Mouse (Mus musculus) kidney, embryonic 14.5 days (tissue): ENCODE measurements around the gene Ltbp1. TPM values are rescaled to one million over a fixed set of nuclear protein-coding genes. Genes with fewer than 3 reads are reported as not detected.

Source experiments
- ATAC-seq: fragments of 200-750 bp; cut with Nextera tagmentation; 2 replicates; pipeline ENCODE4 v1.8.0; 2017; ENCODE audit warnings: moderate number of reproducible peaks, mild to moderate bottlenecking, moderate TSS enrichment, moderate library complexity; ENCODE audit not compliant: low FRiP score, low TSS enrichment
- H3K27ac ChIP-seq: fragments of 300-500 bp; sonication (generic); 2 replicates; pipeline ENCODE4 v1.5.1; 2014; ENCODE audit warnings: low read depth, mild to moderate bottlenecking, low read length, moderate library complexity, mixed read lengths
- H3K27me3 ChIP-seq: fragments of 300-500 bp; sonication (generic); 2 replicates; pipeline ENCODE4 v1.6.1; 2014; ENCODE audit warnings: mild to moderate bottlenecking, low read length; ENCODE audit not compliant: control insufficient read depth, insufficient read depth
- H3K36me3 ChIP-seq: fragments of 300-500 bp; sonication (generic); 2 replicates; pipeline ENCODE4 v1.6.1; 2014; ENCODE audit warnings: low read length, mixed read lengths; ENCODE audit not compliant: control insufficient read depth, insufficient read depth
- H3K4me1 ChIP-seq: fragments of 300-500 bp; sonication (generic); 2 replicates; pipeline ENCODE4 v1.6.1; 2014; ENCODE audit warnings: low read length, mixed read lengths; ENCODE audit not compliant: control insufficient read depth, insufficient read depth
- H3K4me2 ChIP-seq: fragments of 300-500 bp; sonication (generic); replicated peaks from 2 replicates; pipeline ENCODE4 v1.6.1; 2014; ENCODE audit warnings: low read depth, mild to moderate bottlenecking, low read length
- H3K4me3 ChIP-seq: fragments of 300-500 bp; sonication (generic); 2 replicates; pipeline ENCODE4 v1.5.1; 2014; ENCODE audit warnings: mild to moderate bottlenecking, low read length
- H3K9ac ChIP-seq: fragments of 300-500 bp; sonication (generic); 2 replicates; pipeline ENCODE4 v1.6.1; 2014; ENCODE audit warnings: low read depth, mild to moderate bottlenecking, low read length, moderate library complexity
- H3K9me3 ChIP-seq: fragments of 300-500 bp; sonication (generic); 2 replicates; pipeline ENCODE4 v1.6.1; 2016; ENCODE audit warnings: low read length; ENCODE audit not compliant: control insufficient read depth
- WGBS: fragments of 180-500 bp; shearing (Covaris S2); extraction: QIAGEN DNeasy Blood & Tissue Kit; methylation state at CpG from one replicate; pipeline ENCODE4 v1.1.7; 2014; 5-methylcytosine and 5-hydroxymethylcytosine counted together
- polyA plus RNA-seq: library from polyadenylated mRNA; unstranded; fragments of >200 nt; fragmentation: Nextera tagmentation; extraction: Ambion mirVana; gene quantifications from 2 replicates; pipeline ENCODE4 v1.2.1, GENCODE M21; 2014

Gene Ltbp1
- polyA plus RNA-seq, 1 experiment from 2014 or later: 54.7 TPM

DNA sequence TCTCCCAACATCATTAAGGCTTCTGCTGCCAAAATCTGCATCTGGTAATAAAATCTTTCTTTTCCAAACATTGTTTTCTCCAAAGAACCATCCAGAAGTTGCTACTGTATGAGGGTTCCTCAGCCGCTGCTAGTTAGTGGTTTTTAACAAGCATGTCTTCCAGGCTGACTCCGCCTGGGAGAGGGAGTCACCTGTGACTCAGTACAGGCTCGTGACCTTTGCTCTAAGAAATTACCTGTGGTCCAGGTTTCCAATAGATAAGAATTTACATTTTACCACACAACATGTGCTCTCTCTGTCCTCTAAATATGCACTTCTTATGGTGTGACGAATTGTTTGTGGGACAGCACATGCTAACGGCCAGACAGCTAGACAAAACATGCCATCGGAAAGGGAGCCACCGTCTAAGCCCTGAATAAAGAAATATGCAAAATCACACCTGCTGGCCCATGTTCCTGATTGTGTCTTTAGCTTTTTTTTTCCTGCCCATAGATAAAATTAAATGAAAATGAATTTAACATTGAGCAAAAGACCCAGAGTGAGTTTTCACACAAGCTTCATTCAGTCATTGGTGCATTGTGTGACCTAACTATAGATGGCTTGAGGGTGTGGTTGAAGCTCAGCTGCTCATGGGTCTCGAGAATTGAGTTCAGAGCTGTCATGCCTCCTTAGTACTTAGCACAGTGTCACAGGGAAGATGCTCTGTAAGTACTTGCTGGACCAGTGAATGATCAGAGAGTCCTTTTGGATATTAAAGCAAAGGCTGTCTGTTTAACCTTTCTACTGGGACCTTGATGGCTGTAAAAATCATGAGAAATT is 29.0 kb upstream of the Ltbp1 start:
- WGBS: 79% methylated on average over 8 of the region's 8 CpGs

DNA sequence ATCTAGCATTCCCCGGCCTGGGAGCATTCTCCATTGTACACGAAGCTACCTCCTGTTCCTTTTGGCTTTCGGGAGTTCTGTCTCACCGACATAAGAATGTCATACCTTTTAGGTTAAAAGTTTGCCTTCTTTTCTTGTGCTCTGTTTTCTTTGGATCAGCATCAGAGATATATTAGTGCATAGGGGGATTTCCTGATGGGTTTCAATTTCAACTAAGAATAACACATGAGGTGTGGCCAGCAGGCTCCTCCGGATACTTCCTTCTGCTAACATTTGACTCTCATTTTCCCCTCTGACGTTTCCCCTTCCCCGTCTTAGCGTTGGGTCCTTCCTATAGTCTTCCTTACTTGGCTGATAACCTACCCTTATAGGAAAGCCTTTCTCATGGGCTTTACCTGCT is 25.6 kb upstream of the Ltbp1 start:
- H3K9ac ChIP-seq: no peak overlapping the region
- no peak for ATAC-seq
- H3K27me3 ChIP-seq: no peaks in the 10 kb centered on the region
- WGBS: 63% methylated on average over 8 of the region's 8 CpGs
- no peaks in the 10 kb centered on the region for H3K36me3 ChIP-seq
- H3K4me3 ChIP-seq: no peak overlapping the region
- no peaks in the 10 kb centered on the region for H3K4me1 ChIP-seq
- no peak overlapping the region for H3K4me2 ChIP-seq
- no peak overlapping the region for H3K27ac ChIP-seq
- no peaks in the 10 kb centered on the region for H3K9me3 ChIP-seq

More for the DNA sequence above, 29.0 kb upstream of the Ltbp1 start:
- H3K27me3 ChIP-seq: no peaks in the 10 kb centered on the region
- no peak overlapping the region for H3K27ac ChIP-seq
- H3K9me3 ChIP-seq: no peaks in the 10 kb centered on the region
- H3K9ac ChIP-seq: no peak overlapping the region
- H3K4me1 ChIP-seq: no peaks in the 10 kb centered on the region
- no peak overlapping the region for H3K4me2 ChIP-seq
- no peak for ATAC-seq
- no peak overlapping the region for H3K4me3 ChIP-seq
- H3K36me3 ChIP-seq: no peaks in the 10 kb centered on the region

- Histone ChIP-seq H3K27ac (no peak overlapping the region), H3K4me1 (no peaks in the 10 kb centered on the region), H3K4me3 (no peak overlapping the region), H3K4me2 (no peak overlapping the region), H3K36me3 (no peaks in the 10 kb centered on the region), H3K9ac (no peak overlapping the region), H3K27me3 (no peaks in the 10 kb centered on the region), H3K9me3 (no peaks in the 10 kb centered on the region)
- no peak for ATAC-seq
- 75% methylated on average over 5 of the region's 5 CpGs for WGBS
Measured at GRCm38 (mm10) chr17:74981703-74982102, 23.7 kb upstream of the Ltbp1 start.

DNA sequence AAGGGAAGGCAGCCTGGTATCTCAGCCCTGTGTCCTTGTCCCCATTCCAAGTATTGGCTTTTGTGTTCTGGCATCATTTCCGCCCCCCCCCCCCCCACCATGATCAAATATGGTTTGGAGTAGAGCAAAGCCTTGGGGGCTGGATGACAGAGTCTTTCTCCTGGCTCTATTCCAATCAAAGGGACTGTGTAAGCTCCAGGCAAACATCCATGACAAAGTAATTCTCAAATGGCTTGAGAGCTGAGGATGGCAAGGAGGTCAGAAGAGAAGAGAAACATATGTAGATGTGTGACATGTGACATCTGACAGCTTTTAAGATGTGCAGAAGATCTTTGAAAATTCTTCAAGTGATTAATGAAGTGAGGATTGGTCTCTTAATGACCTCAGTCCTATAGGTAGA is 22.5 kb upstream of the Ltbp1 start:
- H3K9ac ChIP-seq: no peak overlapping the region
- ATAC-seq: no peak
- no peaks in the 10 kb centered on the region for H3K9me3 ChIP-seq
- no peaks in the 10 kb centered on the region for H3K36me3 ChIP-seq
- 65% methylated on average over 1 of the region's 1 CpGs for WGBS
- no peak overlapping the region for H3K27ac ChIP-seq
- no peaks in the 10 kb centered on the region for H3K27me3 ChIP-seq
- no peak overlapping the region for H3K4me2 ChIP-seq
- H3K4me3 ChIP-seq: no peak overlapping the region
- no peaks in the 10 kb centered on the region for H3K4me1 ChIP-seq

DNA sequence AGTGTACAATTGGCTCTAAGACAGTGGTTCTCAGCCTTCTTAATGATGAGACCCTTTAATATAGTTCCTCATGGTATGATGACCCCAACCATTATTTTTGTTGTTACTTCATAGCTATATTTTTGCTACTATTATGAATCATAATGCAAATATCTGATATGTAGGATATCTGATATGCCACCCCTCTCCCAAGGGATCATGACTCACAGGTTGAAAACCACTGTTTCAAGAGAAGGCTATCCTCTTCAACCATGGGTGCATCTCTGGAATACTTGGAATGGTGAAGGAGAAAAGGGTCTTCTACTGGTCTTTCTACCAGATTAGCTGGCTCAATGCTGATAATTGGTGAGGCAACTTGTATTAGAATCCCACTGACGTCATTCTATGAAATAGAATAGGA is 21.3 kb upstream of the Ltbp1 start:
- Histone ChIP-seq H3K9me3 (no peaks in the 10 kb centered on the region), H3K4me2 (no peak overlapping the region), H3K27ac (no peak overlapping the region), H3K36me3 (no peaks in the 10 kb centered on the region), H3K9ac (no peak overlapping the region), H3K27me3 (no peaks in the 10 kb centered on the region), H3K4me3 (no peak overlapping the region), H3K4me1 (no peaks in the 10 kb centered on the region)
- WGBS: 80% methylated on average over 1 of the region's 1 CpGs
- no peak for ATAC-seq

- H3K27me3 ChIP-seq: no peaks in the 10 kb centered on the region
- no peak overlapping the region for H3K4me2 ChIP-seq
Measured at GRCm38 (mm10) chr17:74984681-74985080, 20.7 kb upstream of the Ltbp1 start.

DNA sequence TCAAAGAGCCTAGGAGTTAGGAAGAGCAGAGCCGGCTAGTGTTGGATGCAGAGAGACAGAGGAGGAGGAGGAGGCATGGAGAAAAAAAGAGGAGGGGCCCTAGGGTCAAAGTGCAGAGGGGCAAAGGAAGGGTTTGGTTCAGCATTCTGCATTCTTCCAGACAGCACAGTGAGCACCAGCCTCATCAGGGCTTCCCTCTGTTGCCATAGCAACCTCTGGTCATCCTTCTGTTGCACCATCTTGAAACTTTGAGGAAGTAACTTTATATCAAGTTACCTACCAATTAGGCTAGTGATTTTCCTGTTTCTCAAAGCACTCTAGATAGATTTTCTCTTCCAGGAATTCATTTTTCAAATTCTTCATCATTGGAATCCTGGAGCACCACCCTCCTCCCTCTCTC is 18.3 kb upstream of the Ltbp1 start:
- Histone ChIP-seq H3K36me3 (no peaks in the 10 kb centered on the region), H3K4me1 (no peaks in the 10 kb centered on the region), H3K9ac (no peak overlapping the region), H3K27ac (no peak overlapping the region), H3K9me3 (no peaks in the 10 kb centered on the region), H3K4me3 (no peak overlapping the region), H3K27me3 (no peaks in the 10 kb centered on the region), H3K4me2 (no peak overlapping the region)
- WGBS: 63% methylated on average over 1 of the region's 1 CpGs
- ATAC-seq: no peak

More at GRCm38 (mm10) chr17:74984681-74985080, 20.7 kb upstream of the Ltbp1 start:
- no peaks in the 10 kb centered on the region for H3K4me1 ChIP-seq
- ATAC-seq: no peak
- no peaks in the 10 kb centered on the region for H3K36me3 ChIP-seq
- H3K27ac ChIP-seq: no peak overlapping the region
- no peak overlapping the region for H3K9ac ChIP-seq
- no peaks in the 10 kb centered on the region for H3K9me3 ChIP-seq
- no peak overlapping the region for H3K4me3 ChIP-seq

DNA sequence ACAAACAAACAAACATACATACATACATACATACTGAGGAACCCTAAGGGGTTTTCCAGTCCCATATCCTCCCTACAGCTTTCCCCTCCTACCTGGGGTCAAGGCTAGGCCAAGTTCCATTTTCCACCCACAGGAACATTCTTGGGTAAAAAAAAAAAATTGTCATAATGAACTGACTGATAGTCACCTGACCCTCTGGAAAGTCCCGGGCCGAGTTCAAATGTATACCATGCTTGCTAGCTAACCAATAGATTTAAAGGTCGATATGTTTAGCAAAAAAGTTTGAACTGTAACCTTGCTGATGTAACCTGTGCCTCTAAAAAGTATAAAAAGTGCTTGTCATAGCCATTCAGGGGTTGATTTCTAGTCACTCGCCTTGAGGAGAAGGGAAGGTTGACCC is 15.7 kb upstream of the Ltbp1 start:
- H3K9me3 ChIP-seq: no peaks in the 10 kb centered on the region
- no peak overlapping the region for H3K4me3 ChIP-seq
- no peak overlapping the region for H3K4me2 ChIP-seq
- H3K36me3 ChIP-seq: no peaks in the 10 kb centered on the region
- no peaks in the 10 kb centered on the region for H3K27me3 ChIP-seq
- no peak for ATAC-seq
- WGBS: 94% methylated on average over 4 of the region's 4 CpGs
- no peak overlapping the region for H3K9ac ChIP-seq
- H3K27ac ChIP-seq: no peak overlapping the region
- H3K4me1 ChIP-seq: peaks cover 10% of the 10 kb centered on the region

GRCm38 (mm10) chr17:74990561-74990960 is 14.8 kb upstream of the Ltbp1 start:
- H3K36me3 ChIP-seq: no peaks in the 10 kb centered on the region
- H3K4me1 ChIP-seq: peaks cover 17% of the 10 kb centered on the region
- no peaks in the 10 kb centered on the region for H3K27me3 ChIP-seq
- no peak overlapping the region for H3K9ac ChIP-seq
- H3K9me3 ChIP-seq: no peaks in the 10 kb centered on the region
- no peak overlapping the region for H3K4me2 ChIP-seq
- no peak overlapping the region for H3K4me3 ChIP-seq
- ATAC-seq: no peak
- H3K27ac ChIP-seq: no peak overlapping the region
- 78% methylated on average over 3 of the region's 3 CpGs for WGBS
